In the genomic region with DNA sequence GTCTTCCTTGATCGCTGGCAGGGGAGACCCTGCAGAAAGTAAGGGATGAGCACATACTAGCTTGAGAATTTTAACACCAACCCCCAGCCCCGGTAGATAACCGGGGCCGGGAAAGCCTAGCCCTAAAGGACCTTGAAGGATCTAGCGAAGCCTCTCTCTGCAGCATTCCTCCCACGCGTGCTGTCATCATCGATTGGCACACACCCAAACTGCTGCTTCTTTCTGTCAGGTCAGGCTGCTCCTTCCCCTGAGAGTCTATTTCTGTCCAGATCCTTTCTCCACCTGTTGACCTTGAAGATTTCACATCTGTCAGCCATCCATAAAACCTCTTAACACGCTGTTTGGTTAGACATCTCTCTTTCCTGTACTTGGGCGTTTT, we compare ENCODE assay signal across 7 mouse cellular contexts. TPM values are rescaled to one million over a fixed set of nuclear protein-coding genes. Genes with fewer than 3 reads are reported as not detected.
DNase-seq lines count a peak whose midpoint lies in the region; TF ChIP-seq lines count a peak whose summit lies in the region.

No protein-coding gene starts in this region.

- H3K36me3 ChIP-seq in testis, adult 2 months (ENCODE audit: control insufficient read depth, insufficient read depth, low read length): no peaks in the 10 kb centered on the region
- peaks cover 1% of the 10 kb centered on the region; the same call in 1 of the 2 replicates for H3K36me3 ChIP-seq in small intestine, adult 2 months (ENCODE audit: control insufficient read depth, insufficient read depth, low read length)

- H3K4me3 ChIP-seq in testis, adult 2 months (ENCODE audit: control insufficient read depth, low read depth, low read length): peak overlapping the region; percentile 89
- H3K4me3 ChIP-seq in gastrocnemius, adult 2 months: peak overlapping the region; percentile 89
- peak overlapping the region; percentile 71 for H3K4me3 ChIP-seq in small intestine, adult 2 months (ENCODE audit: low read depth, low read length)

- H3K4me1 ChIP-seq in testis, adult 2 months (ENCODE audit: control insufficient read depth, insufficient read depth, low read length): peaks cover 10% of the 10 kb centered on the region
- H3K4me1 ChIP-seq in small intestine, adult 2 months (ENCODE audit: control insufficient read depth, insufficient read depth, insufficient read length, low read length): peaks cover 11% of the 10 kb centered on the region; the same call in 1 of the 2 replicates

- no peak for TF ChIP-seq CTCF in testis, adult 2 months (IDR thresholded peaks at IDR 0.05; ENCODE audit: control insufficient read depth, insufficient read depth, insufficient replicate concordance, low read depth, low read length)
- TF ChIP-seq CTCF in gastrocnemius, adult 2 months (IDR thresholded peaks at IDR 0.05): no peak
- no peak for TF ChIP-seq CTCF in small intestine, adult 2 months (IDR thresholded peaks at IDR 0.05; ENCODE audit: extremely low read depth, insufficient read length, insufficient replicate concordance, low read depth, low read length)

- intact Hi-C loops in gastrocnemius, adult 2 months (cut with DNase I): loop anchor here (10.0 kb wide), 1 partner anchor 1350 kb away; no protein-coding TSS in a partner anchor

- no peak for TF ChIP-seq POLR2A in testis, adult 2 months (IDR thresholded peaks at IDR 0.05; ENCODE audit: control insufficient read depth, low read depth, low read length)
- TF ChIP-seq POLR2A in small intestine, adult 2 months (IDR thresholded peaks at IDR 0.05; ENCODE audit: low read depth, low read length): no peak

- DNase-seq in testis, postnatal 14 days (ENCODE audit: low spot score): no peak
- peak; percentile 94 for DNase-seq in brain, adult 2 months (ENCODE audit: low read depth, low spot score)
- DNase-seq in gastrocnemius, adult 2 months: peak; percentile 84
- DNase-seq in layer of hippocampus, adult 8-10 months (ENCODE audit: low spot score in 2 of 2): peak; percentile 47 to 50
- peak; percentile 33 for DNase-seq in lung, postnatal 14 days

- H3K27ac ChIP-seq in testis, adult 2 months (ENCODE audit: control insufficient read depth, insufficient read depth, low read depth, low read length): peak overlapping the region; percentile 74
- peak overlapping the region; percentile 96 for H3K27ac ChIP-seq in gastrocnemius, adult 2 months
- peak overlapping the region; percentile 59 for H3K27ac ChIP-seq in small intestine, adult 2 months (ENCODE audit: insufficient read depth, low read depth, low read length)

- no peaks in the 10 kb centered on the region for H3K27me3 ChIP-seq in testis, adult 2 months (ENCODE audit: control insufficient read depth, insufficient read depth, low read length)
- H3K27me3 ChIP-seq in small intestine, adult 2 months (ENCODE audit: control insufficient read depth, insufficient read depth, low read length): no peaks in the 10 kb centered on the region

- WGBS in small intestine, adult 2 months: 6% methylated on average over 10 of the region's 10 CpGs

RNA-seq across cellular contexts. Expression of gene Got1, which starts 0.7 kb away (rescaled TPM):
- 13.4 and 14.2 TPM in 2 replicates for polyA plus RNA-seq in testis, adult 2 months (2012; rRNA removed)
- 100 to 1,000 TPM; 316 to 792 TPM for total RNA-seq in gastrocnemius, adult 2 months (2021)
- 100 to 1,000 TPM; 346 to 399 (median 369) TPM for total RNA-seq in layer of hippocampus, adult 8-10 months (2022)
- 36.0 and 41.3 TPM in 2 replicates for polyA plus RNA-seq in small intestine, adult 2 months (2012; rRNA removed)
